Mouse (Mus musculus) adrenal gland, adult 18-20 months (tissue): ENCODE data around the gene Rdh8. TPM values are rescaled to one million over a fixed set of nuclear protein-coding genes. Genes with fewer than 3 reads are reported as not detected.

ENCODE experiments used
- total RNA-seq, 2 experiments: library from RNA; stranded (reverse); gene quantifications; 1 replicate in 1 of 2; 2 replicates in 1 of 2; pipeline ENCODE4 v1.2.3; 2021

Gene Rdh8
- total RNA-seq, 2 experiments from 2014 or later: not detected

Other genes starting within 250 kb of the Rdh8 start
- gene Zfp846, start 237.2 kb upstream of the Rdh8 start, total RNA-seq: 1 to 10 TPM; 5.9 to 6.7 TPM
- gene Ubl5, start 175.6 kb upstream of the Rdh8 start, total RNA-seq: 100 to 1,000 TPM; 352 to 436 TPM
- 10 to 100 TPM; 18.3 to 19.4 TPM for gene Fbxl12, start 173.7 kb upstream of the Rdh8 start, total RNA-seq
- 10 to 100 TPM; 24.9 to 27.7 TPM for gene Pin1, start 166.4 kb upstream of the Rdh8 start, total RNA-seq
- under 1 TPM; 0.53 to 0.58 TPM for gene Olfm2, start 72.2 kb upstream of the Rdh8 start, total RNA-seq
- gene Col5a3, start 3.4 kb upstream of the Rdh8 start, total RNA-seq: 100 to 1,000 TPM; 123 to 412 TPM
- gene A230050P20Rik, start 50.1 kb downstream of the Rdh8 start, total RNA-seq: 10 to 100 TPM; 14.7 to 17.5 TPM
- 1 to 10 TPM; 3.2 to 3.6 TPM for gene Angptl6, start 61.2 kb downstream of the Rdh8 start, total RNA-seq
- gene Ppan, start 69.7 kb downstream of the Rdh8 start, total RNA-seq: 10 to 100 TPM; 39.8 to 41.1 TPM
- 100 to 1,000 TPM; 156 to 162 TPM for gene Eif3g, start 80.1 kb downstream of the Rdh8 start, total RNA-seq
- 10 to 100 TPM; 33.6 to 34.9 TPM for gene Dnmt1, start 141.4 kb downstream of the Rdh8 start, total RNA-seq
- 10 to 100 TPM; 18.3 to 22.0 TPM for gene S1pr2, start 158.3 kb downstream of the Rdh8 start, total RNA-seq
- 100 to 1,000 TPM; 122 to 124 TPM for gene Mrpl4, start 184.2 kb downstream of the Rdh8 start, total RNA-seq
- gene Icam1, start 197.5 kb downstream of the Rdh8 start, total RNA-seq: 10 to 100 TPM in 1 of 2 experiments, 1 to 10 TPM in 1; 9.0 to 31.8 TPM
- 1 to 10 TPM; 1.2 to 4.8 TPM for gene Icam4, start 210.9 kb downstream of the Rdh8 start, total RNA-seq
- under 1 TPM; 0.13 to 0.23 TPM for gene Icam5, start 213.6 kb downstream of the Rdh8 start, total RNA-seq
- not detected for gene Zglp1, start 248.6 kb downstream of the Rdh8 start, total RNA-seq